Mouse (Mus musculus): ENCODE data around the gene Tbcc.

- TF ChIP-seq POLR2A (IDR thresholded peaks at IDR 0.05; ENCODE audit: borderline replicate concordance, insufficient read depth, low read length) (no peak), CTCF (IDR thresholded peaks at IDR 0.05; ENCODE audit: borderline replicate concordance, insufficient read depth, low read depth, low read length) (no peak)
Measured at GRCm38 (mm10) chr17:46932961-46933360, 42.5 kb downstream of the Tbcc start.

Measured in cerebellum, adult 2 months (tissue).